Mouse (Mus musculus) heart, embryonic 10.5 days (tissue): ENCODE data around the gene Nudt21. TPM values are rescaled to one million over a fixed set of nuclear protein-coding genes. Genes with fewer than 3 reads are reported as not detected.
A peak's percentile ranks its signal among the peaks of the same experiment; 100 is the strongest.

Experiments used
- DNase-seq: peaks from one replicate; pipeline ENCODE4 v3.0.0-alpha.2; 2017; ENCODE audit warnings: low spot score
- H3K27ac ChIP-seq: fragments of 300-500 bp; sonication (generic); 2 replicates; pipeline ENCODE4 v1.5.1; 2016; ENCODE audit warnings: mild to moderate bottlenecking
- H3K27me3 ChIP-seq: fragments of 300-500 bp; sonication (generic); 2 replicates; pipeline ENCODE4 v1.6.1; 2016; ENCODE audit warnings: mild to moderate bottlenecking; ENCODE audit not compliant: poor library complexity, insufficient read depth, severe bottlenecking
- H3K36me3 ChIP-seq: fragments of 300-500 bp; sonication (generic); 2 replicates; pipeline ENCODE4 v1.6.1; 2016; ENCODE audit warnings: mild to moderate bottlenecking, moderate library complexity
- H3K4me1 ChIP-seq: fragments of 300-500 bp; sonication (generic); 2 replicates; pipeline ENCODE4 v1.6.1; 2016; ENCODE audit warnings: mild to moderate bottlenecking
- H3K4me3 ChIP-seq: fragments of 300-500 bp; sonication (generic); 2 replicates; pipeline ENCODE4 v1.5.1; 2016; ENCODE audit warnings: mild to moderate bottlenecking, moderate library complexity
- H3K9me3 ChIP-seq: fragments of 300-500 bp; sonication (generic); 2 replicates; pipeline ENCODE4 v1.6.1; 2016; ENCODE audit warnings: mild to moderate bottlenecking, moderate library complexity
- WGBS: fragments of 180-500 bp; shearing (Covaris S2); methylation state at CpG from one replicate; pipeline ENCODE4 v1.1.7; 2016; 5-methylcytosine and 5-hydroxymethylcytosine counted together
- polyA plus RNA-seq: library from polyadenylated mRNA; unstranded; fragments of >200 nt; fragmentation: Nextera tagmentation; extraction: Ambion mirVana; gene quantifications from 2 replicates; pipeline ENCODE4 v1.2.1, GENCODE M21; 2016

Nudt21 gene
- polyA plus RNA-seq, 1 experiment from 2014 or later: 110 TPM

GRCm38 (mm10) chr8:94023916-94024315 is 12.9 kb downstream of the Nudt21 start:
- Histone ChIP-seq H3K4me1 (no peaks in the 10 kb centered on the region), H3K4me3 (no peak overlapping the region), H3K27ac (no peak overlapping the region), H3K9me3 (no peaks in the 10 kb centered on the region), H3K27me3 (no peaks in the 10 kb centered on the region), H3K36me3 (peaks cover 81% of the 10 kb centered on the region)
- peak; percentile 70 for DNase-seq
- WGBS: 94% methylated on average over 6 of the region's 6 CpGs

GRCm38 (mm10) chr8:94013026-94013612 is 23.7 kb downstream of the Nudt21 start:
- Histone ChIP-seq H3K4me1 (peaks cover 30% of the 10 kb centered on the region), H3K27me3 (no peaks in the 10 kb centered on the region), H3K4me3 (peak overlapping the region; percentile 98), H3K9me3 (no peaks in the 10 kb centered on the region), H3K27ac (peak overlapping the region; percentile 98), H3K36me3 (0 out of 2 replicates have a peak, but pooled peaks cover 4% of the 10 kb centered on the region)
- no peak for DNase-seq
- WGBS: 22% methylated on average over 7 of the region's 7 CpGs

GRCm38 (mm10) chr8:94012013-94012951 is 24.5 kb downstream of the Nudt21 start, which contains the start of gene Amfr:
TSS of gene Amfr (minus strand) at chr8:94012842.
- Histone ChIP-seq H3K4me3 (peak within 1 kb of the TSS; percentile 98), H3K36me3 (0 out of 2 replicates have a peak, but pooled peaks cover 4% of the 10 kb centered on the region), H3K9me3 (no peaks in the 10 kb centered on the region), H3K27ac (peak within 1 kb of the TSS; percentile 98), H3K27me3 (no peaks in the 10 kb centered on the region), H3K4me1 (peaks cover 30% of the 10 kb centered on the region)
- peak; percentile 87 for DNase-seq
- 1% methylated on average over 130 of the region's 130 CpGs for WGBS

DNA sequence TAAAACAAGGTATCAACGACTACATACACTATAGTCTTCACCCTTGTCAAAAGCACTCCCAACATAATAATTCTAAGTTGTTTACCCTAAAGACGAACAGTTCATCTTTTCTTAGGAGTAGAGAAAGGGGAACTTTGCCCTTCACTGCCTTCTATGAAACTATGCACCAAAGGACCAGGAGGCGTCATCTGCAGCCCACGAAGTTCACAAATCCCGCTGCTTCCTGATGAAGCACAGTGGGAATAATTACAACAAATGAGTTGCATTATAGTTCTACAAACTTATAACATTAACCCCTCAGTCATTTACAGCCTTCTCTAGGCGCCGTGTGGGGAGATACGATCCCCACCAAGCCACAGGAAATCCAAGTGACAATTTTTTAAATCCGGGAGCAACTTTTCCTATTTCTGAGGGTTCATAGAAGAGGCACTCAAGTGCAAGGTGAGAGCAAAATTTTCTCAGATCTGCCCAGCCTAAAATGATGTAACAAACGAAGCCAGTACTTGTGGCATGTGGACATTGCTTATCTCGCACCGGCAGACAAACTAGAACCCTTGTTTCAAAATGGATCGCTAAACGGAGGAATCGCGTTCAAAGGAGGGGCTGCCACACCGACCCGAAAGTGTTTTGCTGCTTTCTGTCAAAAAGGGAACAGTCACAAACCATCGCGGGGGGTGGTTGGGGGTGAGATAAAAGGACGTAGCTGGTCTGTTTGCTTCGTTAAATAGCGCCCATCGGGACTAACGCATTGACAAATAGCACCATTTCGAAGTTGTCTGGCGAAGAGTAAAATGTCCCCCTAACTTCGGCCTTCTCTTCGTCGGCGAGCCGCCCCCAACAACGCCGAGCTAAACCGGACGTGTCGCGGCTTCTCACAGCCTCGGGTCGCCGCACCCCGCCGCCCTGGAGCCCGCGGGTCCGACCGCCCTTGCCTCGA is 25.5 kb downstream of the Nudt21 start:
- Histone ChIP-seq H3K4me1 (peaks cover 30% of the 10 kb centered on the region), H3K36me3 (peaks cover 8% of the 10 kb centered on the region; the same call in 1 of the 2 replicates), H3K27me3 (no peaks in the 10 kb centered on the region), H3K27ac (peak overlapping the region; percentile 98), H3K4me3 (peak overlapping the region; percentile 98), H3K9me3 (no peaks in the 10 kb centered on the region)
- DNase-seq: peak; percentile 81
- 6% methylated on average over 48 of the region's 48 CpGs for WGBS

DNA sequence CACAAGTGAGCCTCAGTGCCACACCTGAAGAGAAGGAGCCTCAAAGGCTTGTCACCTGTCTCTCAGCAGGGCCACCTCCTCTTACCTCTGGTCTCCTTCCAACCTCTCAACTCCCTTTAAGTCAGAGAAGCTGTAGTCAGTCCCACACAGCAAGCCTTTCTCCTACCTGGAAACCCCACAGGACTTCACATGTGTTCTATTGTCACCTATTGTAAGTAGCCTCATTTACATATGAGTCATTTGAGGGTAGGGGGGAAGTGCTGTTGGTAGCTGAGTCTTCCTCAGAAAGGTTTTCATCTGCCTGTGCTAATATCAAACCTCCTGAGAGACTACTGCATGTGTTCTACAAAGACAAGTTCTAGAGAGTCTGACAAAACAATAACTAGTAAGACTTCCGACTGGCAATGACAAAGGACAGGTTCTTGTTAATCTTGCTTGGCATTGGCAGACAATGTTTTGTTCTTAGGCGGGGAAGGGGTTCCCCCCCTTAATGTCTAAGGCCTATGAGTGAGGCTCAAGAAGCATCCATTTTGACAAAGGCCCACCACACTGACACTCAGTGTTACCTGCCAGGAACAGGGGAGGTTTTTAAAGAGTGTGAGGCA is 26.6 kb downstream of the Nudt21 start:
- no peak for DNase-seq
- H3K9me3 ChIP-seq: no peaks in the 10 kb centered on the region
- peaks cover 12% of the 10 kb centered on the region; the same call in 1 of the 2 replicates for H3K36me3 ChIP-seq
- peaks cover 30% of the 10 kb centered on the region for H3K4me1 ChIP-seq
- no peak overlapping the region for H3K27ac ChIP-seq
- WGBS: 62% methylated on average over 2 of the region's 2 CpGs
- 0 out of 2 replicates have a peak overlapping the region, but pooled peaks have one; percentile 98 for H3K4me3 ChIP-seq
- no peaks in the 10 kb centered on the region for H3K27me3 ChIP-seq

DNA sequence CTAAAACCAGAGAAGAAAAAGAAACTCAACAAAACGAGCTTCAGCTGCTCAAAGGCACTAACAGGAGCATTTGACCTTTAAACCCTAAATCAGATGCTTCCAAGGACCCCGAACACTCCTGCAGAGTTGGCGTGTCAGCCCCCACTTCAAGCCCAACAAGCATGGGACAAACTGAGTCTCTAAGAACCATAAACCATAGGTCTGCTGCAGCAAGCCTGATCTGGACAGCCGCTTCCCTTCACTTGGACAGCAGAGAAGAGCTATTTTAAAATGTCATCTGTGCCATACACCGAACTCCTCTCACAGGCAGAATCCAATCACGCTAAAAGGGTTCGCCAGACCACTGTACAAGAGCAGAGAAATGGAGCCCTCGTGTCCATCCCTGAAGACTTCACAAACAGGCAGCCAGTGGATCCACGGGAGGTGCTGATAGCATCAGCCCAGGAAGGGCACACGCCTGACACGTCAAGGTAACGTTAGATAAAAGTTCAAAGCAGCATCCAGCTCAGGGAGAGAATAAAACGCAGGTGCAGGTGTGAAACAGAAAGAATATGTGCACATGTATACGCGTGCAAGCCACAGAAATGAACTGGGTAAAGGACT is 27.5 kb downstream of the Nudt21 start:
- Histone ChIP-seq H3K27ac (no peak overlapping the region), H3K4me1 (peaks cover 30% of the 10 kb centered on the region), H3K27me3 (no peaks in the 10 kb centered on the region), H3K9me3 (no peaks in the 10 kb centered on the region), H3K36me3 (peaks cover 16% of the 10 kb centered on the region), H3K4me3 (no peak overlapping the region)
- 47% methylated on average over 15 of the region's 15 CpGs for WGBS
- DNase-seq: no peak

DNA sequence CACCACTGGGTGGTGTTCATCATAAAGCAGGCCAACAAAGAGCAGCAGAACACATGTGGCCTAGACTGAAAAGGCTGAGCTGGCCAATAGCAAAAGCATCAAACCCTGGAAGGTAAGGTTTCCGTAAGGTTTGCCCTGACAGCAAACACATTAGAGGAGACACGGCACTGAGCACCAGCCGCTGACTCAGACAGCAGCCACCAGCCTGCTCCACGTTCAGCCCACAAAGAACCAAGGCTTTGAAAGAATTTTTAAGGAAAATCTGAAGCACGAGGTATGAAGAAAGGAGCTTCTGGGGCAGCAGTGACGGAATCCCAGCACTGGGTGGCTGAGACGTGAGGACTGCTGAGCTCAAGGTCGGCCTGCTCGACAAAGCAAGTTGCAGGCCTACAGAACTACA is 32.7 kb downstream of the Nudt21 start:
- H3K36me3 ChIP-seq: peaks cover 55% of the 10 kb centered on the region
- H3K4me1 ChIP-seq: peaks cover 6% of the 10 kb centered on the region
- no peaks in the 10 kb centered on the region for H3K9me3 ChIP-seq
- no peak overlapping the region for H3K27ac ChIP-seq
- H3K4me3 ChIP-seq: no peak overlapping the region
- no peak for DNase-seq
- no peaks in the 10 kb centered on the region for H3K27me3 ChIP-seq
- 91% methylated on average over 9 of the region's 9 CpGs for WGBS

GRCm38 (mm10) chr8:93998961-93999360 is 37.9 kb downstream of the Nudt21 start:
- H3K27ac ChIP-seq: no peak overlapping the region
- H3K27me3 ChIP-seq: no peaks in the 10 kb centered on the region
- no peaks in the 10 kb centered on the region for H3K9me3 ChIP-seq
- H3K4me3 ChIP-seq: no peak overlapping the region
- peak; percentile 42 for DNase-seq
- 95% methylated on average over 2 of the region's 2 CpGs for WGBS
- H3K36me3 ChIP-seq: peaks cover 64% of the 10 kb centered on the region
- H3K4me1 ChIP-seq: no peaks in the 10 kb centered on the region

- Histone ChIP-seq H3K4me1 (no peaks in the 10 kb centered on the region), H3K27ac (no peak overlapping the region), H3K36me3 (peaks cover 68% of the 10 kb centered on the region), H3K27me3 (no peaks in the 10 kb centered on the region), H3K9me3 (no peaks in the 10 kb centered on the region), H3K4me3 (no peak overlapping the region)
- DNase-seq: no peak
- 92% methylated on average over 4 of the region's 4 CpGs for WGBS
Observed at GRCm38 (mm10) chr8:93989739-93990138, 47.1 kb downstream of the Nudt21 start.

DNA sequence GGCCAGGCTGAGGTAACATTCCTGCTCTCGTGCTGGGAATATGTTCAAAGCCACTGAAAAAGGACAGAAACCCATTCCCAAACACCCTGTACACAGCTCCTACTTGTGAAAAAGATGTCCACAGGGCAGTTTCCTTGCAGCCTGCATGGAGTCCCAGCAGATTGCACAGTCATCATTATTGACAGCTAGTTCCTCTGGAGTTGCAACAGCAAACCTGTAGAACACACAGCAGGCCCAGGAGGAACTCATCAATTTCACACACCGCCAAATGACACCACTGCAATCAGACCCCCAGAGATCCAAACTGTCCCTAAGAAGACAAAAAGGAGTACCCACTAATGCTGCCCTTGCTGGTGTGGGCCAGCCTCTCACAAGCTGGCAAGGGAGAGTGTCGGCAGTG is 52.1 kb downstream of the Nudt21 start:
- no peak for DNase-seq
- Histone ChIP-seq H3K27me3 (no peaks in the 10 kb centered on the region), H3K27ac (no peak overlapping the region), H3K4me3 (no peak overlapping the region), H3K36me3 (peaks cover 83% of the 10 kb centered on the region), H3K4me1 (no peaks in the 10 kb centered on the region), H3K9me3 (no peaks in the 10 kb centered on the region)
- 85% methylated on average over 3 of the region's 3 CpGs for WGBS

GRCm38 (mm10) chr8:93983827-93984226 is 53.0 kb downstream of the Nudt21 start:
- WGBS: 71% methylated on average over 3 of the region's 3 CpGs
- H3K4me3 ChIP-seq: no peak overlapping the region
- H3K36me3 ChIP-seq: peaks cover 84% of the 10 kb centered on the region
- H3K9me3 ChIP-seq: no peaks in the 10 kb centered on the region
- peak; percentile 72 for DNase-seq
- no peaks in the 10 kb centered on the region for H3K4me1 ChIP-seq
- H3K27ac ChIP-seq: no peak overlapping the region
- no peaks in the 10 kb centered on the region for H3K27me3 ChIP-seq
